In genomic region chr7:55401300-55401711, GRCm38 (mm10) we compare ENCODE assay signal across 21 mouse cellular contexts.
DNase-seq lines count a peak whose midpoint lies in the region; ATAC-seq and TF ChIP-seq lines count a peak whose summit lies in the region.
"Had no signal": no experiment of that assay in that cellular context is flagged by ENCODE, and none has a peak within 500 bp of the region (broad histone marks: within the 10 kb centered on the region; RNA-seq: fewer than 3 reads in every experiment).

No protein-coding gene starts in this region.

- DNase-seq in forebrain, embryonic 11.5 days (ENCODE audit: low spot score): no peak
- peak; percentile 24 to 26 for DNase-seq in right cerebral cortex, postnatal 10 days (ENCODE audit: low spot score in 2 of 2)
- DNase-seq in right cerebral cortex, adult 18-20 months: no peak
- DNase-seq in layer of hippocampus, adult 2 months (ENCODE audit: low spot score in 2 of 2): peak; percentile 15 to 47
- peak; percentile 17 for DNase-seq in telencephalon, adult 2 months (ENCODE audit: low read depth, low spot score)
- DNase-seq in T-cell, adult 2 months (ENCODE audit: low spot score): no peak
- DNase-seq in B cell, adult 2 months: no peak
- DNase-seq: adrenal gland, adult 2 months; heart, postnatal 36 days; kidney, adult 8-10 months; kidney, postnatal 36 days; liver; lung, embryonic 14.5 days; lung, postnatal 4 days; spleen, adult 18-20 months; thymus, adult 2 months had no signal

- no peak overlapping the region for H3K4me2 ChIP-seq in forebrain, embryonic 15.5 days (replicated peaks)
- no peak overlapping the region for H3K4me2 ChIP-seq in forebrain, embryonic 11.5 days (ENCODE audit: low read depth, low read length, severe bottlenecking)
- H3K4me2 ChIP-seq: lung, embryonic 14.5 days; midbrain, embryonic 12.5 days had no signal

- peak overlapping the region; percentile 75 for H3K27ac ChIP-seq in forebrain, embryonic 15.5 days (replicated peaks)
- no peak overlapping the region for H3K27ac ChIP-seq in forebrain, embryonic 11.5 days (ENCODE audit: low read depth, low read length)
- H3K27ac ChIP-seq in layer of hippocampus, adult 2 months: no peak overlapping the region
- H3K27ac ChIP-seq: heart, embryonic 10.5 days; midbrain, embryonic 12.5 days had no signal

- no peaks in the 10 kb centered on the region for H3K36me3 ChIP-seq in forebrain, embryonic 15.5 days
- H3K36me3 ChIP-seq in forebrain, embryonic 11.5 days (ENCODE audit: control insufficient read depth, insufficient read depth, low read length): no peaks in the 10 kb centered on the region
- H3K36me3 ChIP-seq: G1E; heart, embryonic 10.5 days; midbrain, embryonic 12.5 days had no signal

- no peak overlapping the region for H3K4me3 ChIP-seq in forebrain, embryonic 15.5 days
- H3K4me3 ChIP-seq in forebrain, embryonic 11.5 days (ENCODE audit: low read depth, low read length): no peak overlapping the region
- H3K4me3 ChIP-seq in layer of hippocampus, adult 2 months: no peak overlapping the region
- H3K4me3 ChIP-seq: heart, embryonic 10.5 days; midbrain, embryonic 12.5 days had no signal

- no peak overlapping the region for H3K9ac ChIP-seq in forebrain, embryonic 15.5 days (replicated peaks)
- no peak overlapping the region for H3K9ac ChIP-seq in forebrain, embryonic 11.5 days (ENCODE audit: low read length)
- H3K9ac ChIP-seq: lung, embryonic 14.5 days; midbrain, embryonic 12.5 days had no signal

- peak; percentile 91 for ATAC-seq in forebrain, embryonic 15.5 days (replicated peaks)
- no peak for ATAC-seq in forebrain, embryonic 11.5 days (replicated peaks; ENCODE audit: low FRiP score)
- ATAC-seq: CD4-positive, CD25-positive, alpha-beta regulatory T cell, adult 4 months had no signal

- H3K4me1 ChIP-seq in forebrain, embryonic 15.5 days: no peaks in the 10 kb centered on the region
- no peaks in the 10 kb centered on the region for H3K4me1 ChIP-seq in forebrain, embryonic 11.5 days (replicated peaks; ENCODE audit: control insufficient read depth, insufficient read depth, low read length)
- H3K4me1 ChIP-seq: heart, embryonic 10.5 days; midbrain, embryonic 12.5 days had no signal

- TF ChIP-seq CTCF in layer of hippocampus, adult 2 months (conservative IDR thresholded peaks at IDR 0.05): no peak

- 37% methylated on average over 3 of the region's 3 CpGs for WGBS in forebrain, embryonic 15.5 days
- 92% methylated on average over 3 of the region's 3 CpGs for WGBS in forebrain, embryonic 11.5 days

- H3K9me3 ChIP-seq in forebrain, embryonic 15.5 days: no peaks in the 10 kb centered on the region
- no peaks in the 10 kb centered on the region for H3K9me3 ChIP-seq in forebrain, embryonic 11.5 days (ENCODE audit: control insufficient read depth, low read length)
- H3K9me3 ChIP-seq: G1E; midbrain, embryonic 12.5 days had no signal

- no peaks in the 10 kb centered on the region for H3K27me3 ChIP-seq in forebrain, embryonic 15.5 days
- H3K27me3 ChIP-seq in forebrain, embryonic 11.5 days (ENCODE audit: control insufficient read depth, insufficient read depth, low read length): no peaks in the 10 kb centered on the region
- H3K27me3 ChIP-seq: midbrain, embryonic 12.5 days had no signal

Comparison
In these comparisons a context has a peak if more than half of its experiments do, and no peak if none do; other contexts are left out.
1. DNase-seq: peak in right cerebral cortex, postnatal 10 days (2 of 2), layer of hippocampus, adult 2 months (2 of 2) and telencephalon, adult 2 months (single experiment); none in forebrain, embryonic 11.5 days (single experiment), right cerebral cortex, adult 18-20 months (single experiment), T-cell, adult 2 months (single experiment) and B cell, adult 2 months (0 of 2).